Mouse (Mus musculus): Measurements from ENCODE around the gene Vmn1r160.
"Not testable (repeated sequence)": the region's sequence is repeated elsewhere in the genome, so short reads cannot be mapped to it uniquely, and the experiment has no call there.

Vmn1r160 gene

GRCm38 (mm10) chr7:22870924-22871323 lies at the start of gene Vmn1r160:
Gene Vmn1r160 (plus strand): TSS chr7:22871224.
- DNase-seq (ENCODE audit: low spot score in 2 of 2) = not testable (repeated sequence)

DNA sequence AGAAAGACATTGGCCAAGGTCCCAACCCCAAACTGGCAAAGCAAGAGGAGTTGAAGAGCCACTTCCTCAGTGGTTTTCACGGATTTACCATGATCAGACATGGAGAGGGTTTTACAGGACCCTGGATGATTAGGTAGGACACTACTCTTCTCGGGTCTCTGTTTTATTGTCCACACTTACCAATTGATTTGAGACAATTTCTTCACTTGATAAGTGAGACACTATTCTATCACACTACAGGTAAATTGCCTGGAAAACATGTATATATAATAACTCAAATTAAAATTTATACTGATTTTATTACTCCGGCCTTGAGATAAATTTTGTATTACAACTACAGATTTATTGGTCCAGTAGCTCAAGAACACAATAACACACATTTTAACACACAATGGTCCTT lies 27.5 kb upstream of the Vmn1r160 start, which contains the start of gene Vmn1r159:
Vmn1r159 (minus strand) TSS at position 101 of the 400 bp plus-strand sequence.
- DNase-seq (ENCODE audit: low spot score in 2 of 2) = not testable (repeated sequence)

All from frontal cortex, postnatal 14 days (tissue).